Mouse (Mus musculus) neural tube, embryonic 14.5 days (tissue): ENCODE measurements around the gene Nek9. TPM values are rescaled to one million over a fixed set of nuclear protein-coding genes. Genes with fewer than 3 reads are reported as not detected.
A peak's percentile ranks its signal among the peaks of the same experiment; 100 is the strongest.

Experiments used
- ATAC-seq: fragments of 200-750 bp; cut with Nextera tagmentation; 2 replicates; pipeline ENCODE4 v1.8.0; 2017; ENCODE audit warnings: low read depth, mild to moderate bottlenecking, moderate TSS enrichment, moderate library complexity
- H3K27ac ChIP-seq: fragments of 300-500 bp; sonication (generic); 2 replicates; pipeline ENCODE4 v1.5.1; 2014; ENCODE audit warnings: low read depth, mild to moderate bottlenecking, control low read depth, low read length, moderate library complexity, mixed read lengths
- H3K27me3 ChIP-seq: fragments of 300-500 bp; sonication (generic); 2 replicates; pipeline ENCODE4 v1.6.1; 2014; ENCODE audit warnings: low read length; ENCODE audit not compliant: control insufficient read depth, insufficient read depth
- H3K36me3 ChIP-seq: fragments of 300-500 bp; sonication (generic); 2 replicates; pipeline ENCODE4 v1.6.1; 2014; ENCODE audit warnings: low read length, mixed read lengths; ENCODE audit not compliant: control insufficient read depth, insufficient read depth
- H3K4me1 ChIP-seq: fragments of 300-500 bp; sonication (generic); 2 replicates; pipeline ENCODE4 v1.6.1; 2014; ENCODE audit warnings: low read length; ENCODE audit not compliant: control insufficient read depth, insufficient read depth
- H3K4me2 ChIP-seq: fragments of 300-500 bp; sonication (generic); 2 replicates; pipeline ENCODE4 v1.6.1; 2014; ENCODE audit warnings: mild to moderate bottlenecking, low read depth, low read length, control low read depth
- H3K4me3 ChIP-seq: fragments of 300-500 bp; sonication (generic); 2 replicates; pipeline ENCODE4 v1.5.1; 2014; ENCODE audit warnings: low read depth, low read length, control low read depth, mixed read lengths
- H3K9ac ChIP-seq: fragments of 300-500 bp; sonication (generic); replicated peaks from 2 replicates; pipeline ENCODE4 v1.6.1; 2014; ENCODE audit warnings: low read depth, mild to moderate bottlenecking, control low read depth, low read length, mixed read lengths
- H3K9me3 ChIP-seq: fragments of 300-500 bp; sonication (generic); 2 replicates; pipeline ENCODE4 v1.6.1; 2016; ENCODE audit warnings: low read length; ENCODE audit not compliant: control insufficient read depth
- WGBS: fragments of 180-500 bp; shearing (Covaris S2); extraction: QIAGEN DNeasy Blood & Tissue Kit; methylation state at CpG from one replicate; pipeline ENCODE4 v1.1.7; 2014; 5-methylcytosine and 5-hydroxymethylcytosine counted together
- polyA plus RNA-seq: library from polyadenylated mRNA; unstranded; fragments of >200 nt; fragmentation: Nextera tagmentation; extraction: Ambion mirVana; gene quantifications from 2 replicates; pipeline ENCODE4 v1.2.1, GENCODE M21; 2014

The Nek9 gene
- polyA plus RNA-seq, 1 experiment from 2014 or later: 8.9 TPM

GRCm38 (mm10) chr12:85339947-85340346 is 785 bp upstream of the Nek9 start:
- H3K9me3 ChIP-seq: no peaks in the 10 kb centered on the region
- 42% methylated on average over 4 of the region's 4 CpGs for WGBS
- no peak overlapping the region for H3K9ac ChIP-seq
- no peak overlapping the region for H3K4me2 ChIP-seq
- H3K4me3 ChIP-seq: peak overlapping the region; percentile 9; the same call in 1 of the 2 replicates
- H3K27ac ChIP-seq: no peak overlapping the region
- ATAC-seq: no peak
- H3K4me1 ChIP-seq: peaks cover 12% of the 10 kb centered on the region
- H3K36me3 ChIP-seq: peaks cover 4% of the 10 kb centered on the region; the same call in 1 of the 2 replicates
- no peaks in the 10 kb centered on the region for H3K27me3 ChIP-seq

GRCm38 (mm10) chr12:85338815-85339214 is 347 bp downstream of the Nek9 start:
- peaks cover 4% of the 10 kb centered on the region; the same call in 1 of the 2 replicates for H3K36me3 ChIP-seq
- peak; percentile 84 for ATAC-seq
- H3K27me3 ChIP-seq: no peaks in the 10 kb centered on the region
- H3K4me1 ChIP-seq: peaks cover 12% of the 10 kb centered on the region
- no peaks in the 10 kb centered on the region for H3K9me3 ChIP-seq
- peak overlapping the region; percentile 79 for H3K4me2 ChIP-seq
- H3K4me3 ChIP-seq: peak overlapping the region; percentile 69
- WGBS: under 1% methylated on average over 37 of the region's 42 CpGs
- peak overlapping the region; percentile 84 for H3K9ac ChIP-seq
- peak overlapping the region; percentile 76 for H3K27ac ChIP-seq

- Histone ChIP-seq H3K4me3 (no peak overlapping the region), H3K9ac (no peak overlapping the region), H3K4me2 (peak overlapping the region; percentile 79), H3K4me1 (peaks cover 12% of the 10 kb centered on the region), H3K27ac (no peak overlapping the region), H3K9me3 (no peaks in the 10 kb centered on the region), H3K27me3 (no peaks in the 10 kb centered on the region), H3K36me3 (peaks cover 5% of the 10 kb centered on the region; the same call in 1 of the 2 replicates)
- ATAC-seq: no peak
- WGBS: 90% methylated on average over 6 of the region's 6 CpGs
Measured at GRCm38 (mm10) chr12:85337567-85338311, 1.4 kb downstream of the Nek9 start.

- no peaks in the 10 kb centered on the region for H3K4me1 ChIP-seq
- no peak overlapping the region for H3K27ac ChIP-seq
- no peak for ATAC-seq
- H3K36me3 ChIP-seq: peaks cover 45% of the 10 kb centered on the region
- no peaks in the 10 kb centered on the region for H3K27me3 ChIP-seq
- no peak overlapping the region for H3K4me3 ChIP-seq
- H3K4me2 ChIP-seq: no peak overlapping the region
- 96% methylated on average over 7 of the region's 7 CpGs for WGBS
- H3K9ac ChIP-seq: no peak overlapping the region
- H3K9me3 ChIP-seq: no peaks in the 10 kb centered on the region
Measured at GRCm38 (mm10) chr12:85330153-85330552, 9.0 kb downstream of the Nek9 start.

- no peak for ATAC-seq
- H3K4me2 ChIP-seq: no peak overlapping the region
- no peaks in the 10 kb centered on the region for H3K9me3 ChIP-seq
- H3K4me1 ChIP-seq: no peaks in the 10 kb centered on the region
- H3K9ac ChIP-seq: no peak overlapping the region
- H3K4me3 ChIP-seq: no peak overlapping the region
- H3K27me3 ChIP-seq: no peaks in the 10 kb centered on the region
- 75% methylated on average over 3 of the region's 3 CpGs for WGBS
- H3K27ac ChIP-seq: no peak overlapping the region
- H3K36me3 ChIP-seq: peaks cover 75% of the 10 kb centered on the region
Measured at GRCm38 (mm10) chr12:85308651-85309050, 30.5 kb downstream of the Nek9 start.

- Histone ChIP-seq H3K36me3 (peaks cover 74% of the 10 kb centered on the region), H3K4me3 (no peak overlapping the region), H3K27ac (no peak overlapping the region), H3K27me3 (no peaks in the 10 kb centered on the region), H3K4me2 (no peak overlapping the region), H3K4me1 (no peaks in the 10 kb centered on the region), H3K9me3 (no peaks in the 10 kb centered on the region), H3K9ac (no peak overlapping the region)
- WGBS: 49% methylated on average over 16 of the region's 16 CpGs
- peak; percentile 68; the same call in 1 of the 2 replicates for ATAC-seq
Measured at GRCm38 (mm10) chr12:85305247-85305892, 33.8 kb downstream of the Nek9 start.

- 62% methylated on average over 4 of the region's 4 CpGs for WGBS
- Histone ChIP-seq H3K27ac (no peak overlapping the region), H3K9me3 (no peaks in the 10 kb centered on the region), H3K36me3 (peaks cover 72% of the 10 kb centered on the region), H3K4me2 (no peak overlapping the region), H3K27me3 (no peaks in the 10 kb centered on the region), H3K4me1 (no peaks in the 10 kb centered on the region), H3K9ac (no peak overlapping the region), H3K4me3 (no peak overlapping the region)
- ATAC-seq: no peak
Measured at GRCm38 (mm10) chr12:85304725-85305124, 34.4 kb downstream of the Nek9 start.

GRCm38 (mm10) chr12:85303256-85303655 is 35.9 kb downstream of the Nek9 start:
- no peaks in the 10 kb centered on the region for H3K27me3 ChIP-seq
- no peaks in the 10 kb centered on the region for H3K4me1 ChIP-seq
- H3K27ac ChIP-seq: no peak overlapping the region
- H3K9ac ChIP-seq: no peak overlapping the region
- 82% methylated on average over 2 of the region's 2 CpGs for WGBS
- no peaks in the 10 kb centered on the region for H3K9me3 ChIP-seq
- no peak overlapping the region for H3K4me2 ChIP-seq
- H3K4me3 ChIP-seq: no peak overlapping the region
- peaks cover 63% of the 10 kb centered on the region for H3K36me3 ChIP-seq
- ATAC-seq: no peak

- no peak overlapping the region for H3K4me3 ChIP-seq
- no peak overlapping the region for H3K4me2 ChIP-seq
- no peaks in the 10 kb centered on the region for H3K9me3 ChIP-seq
- no peak overlapping the region for H3K27ac ChIP-seq
- 0 out of 2 replicates have a peak, but pooled peaks cover 2% of the 10 kb centered on the region for H3K4me1 ChIP-seq
- H3K36me3 ChIP-seq: peaks cover 37% of the 10 kb centered on the region
- no peaks in the 10 kb centered on the region for H3K27me3 ChIP-seq
- H3K9ac ChIP-seq: no peak overlapping the region
- ATAC-seq: no peak
- WGBS: 69% methylated on average over 1 of the region's 1 CpGs
Measured at GRCm38 (mm10) chr12:85298835-85299180, 40.4 kb downstream of the Nek9 start.
